21 mouse cellular contexts compared by ENCODE assay signal in genomic region chr12:72734112-72734511, GRCm38 (mm10).
"Had no signal": no experiment of that assay in that cellular context is flagged by ENCODE, and none has a peak within 500 bp of the region (broad histone marks: within the 10 kb centered on the region; RNA-seq: fewer than 3 reads in every experiment).

No protein-coding gene starts in this region.

- ATAC-seq: liver, postnatal 0 days; lung, postnatal 0 days; midbrain, embryonic 13.5 days; midbrain, embryonic 15.5 days had no signal

- H3K9ac ChIP-seq: liver, postnatal 0 days; lung, embryonic 15.5 days; midbrain, embryonic 13.5 days; midbrain, embryonic 15.5 days; neural tube, embryonic 12.5 days; stomach, embryonic 15.5 days had no signal

- H3K9me3 ChIP-seq: lung, embryonic 15.5 days; midbrain, embryonic 13.5 days; midbrain, embryonic 15.5 days; neural tube, embryonic 12.5 days; stomach, embryonic 15.5 days had no signal

- H3K27ac ChIP-seq: lung, embryonic 15.5 days; macrophage; midbrain, embryonic 13.5 days; midbrain, embryonic 15.5 days; neural tube, embryonic 12.5 days; stomach, embryonic 15.5 days; stomach, postnatal 0 days had no signal

- H3K4me3 ChIP-seq: lung, embryonic 15.5 days; megakaryocyte, embryonic 14.5 days; midbrain, embryonic 13.5 days; midbrain, embryonic 15.5 days; neural tube, embryonic 12.5 days; stomach, embryonic 15.5 days had no signal

- H3K27me3 ChIP-seq: lung, embryonic 15.5 days; megakaryocyte, embryonic 14.5 days; midbrain, embryonic 13.5 days; midbrain, embryonic 15.5 days; neural tube, embryonic 12.5 days; stomach, embryonic 15.5 days had no signal

- H3K4me1 ChIP-seq: lung, embryonic 15.5 days; midbrain, embryonic 13.5 days; midbrain, embryonic 15.5 days; neural tube, embryonic 12.5 days; stomach, embryonic 15.5 days had no signal

- DNase-seq: liver, postnatal 0 days; lung, adult 2 months; lung, postnatal 14 days; lung, postnatal 36 days; retina, postnatal 1 day; right cerebral cortex, adult 18-20 months; right cerebral cortex, postnatal 25 days; right cerebral cortex, postnatal 4 days; spleen, adult 18-20 months; thymus, adult 2 months; thymus, postnatal 25 days; thymus, postnatal 4 days had no signal

- H3K36me3 ChIP-seq: lung, embryonic 15.5 days; midbrain, embryonic 13.5 days; midbrain, embryonic 15.5 days; neural tube, embryonic 12.5 days; stomach, embryonic 15.5 days had no signal
